Mouse (Mus musculus) spleen, adult 18-20 months (tissue): Measurements from ENCODE around the gene Sipa1l3.
A peak's percentile ranks its signal among the peaks of the same experiment; 100 is the strongest.

ENCODE experiments used
- DNase-seq, 2 experiments: peaks; one replicate each; pipeline ENCODE4 v3.0.0; 2022; ENCODE audit warnings: mixed read lengths in 2 of 2

Sipa1l3 gene

DNA sequence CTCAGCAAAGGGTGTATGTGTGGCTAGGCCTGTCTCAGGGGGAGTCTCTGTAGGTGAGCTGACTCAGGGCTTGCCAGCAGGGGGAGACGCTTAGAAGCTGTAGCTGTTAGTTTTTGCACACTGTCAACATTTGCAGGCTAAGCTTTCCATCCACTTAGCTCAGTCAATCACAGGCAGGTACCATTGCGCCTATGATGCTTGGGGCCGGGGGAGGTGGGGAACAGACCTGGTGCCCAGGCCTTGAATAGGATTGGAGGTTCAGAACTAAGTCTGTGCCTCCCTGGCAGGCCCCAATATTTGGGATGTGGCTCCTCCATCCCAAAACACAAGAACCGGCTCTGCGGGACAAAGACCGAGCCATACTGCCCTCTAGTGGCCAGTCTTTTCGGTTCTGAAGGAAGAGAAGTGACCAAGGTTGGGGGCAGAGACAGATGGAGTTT, 217.3 kb downstream of the Sipa1l3 start:
- peak in 1 of 2 experiments; percentile 58 for DNase-seq

DNA sequence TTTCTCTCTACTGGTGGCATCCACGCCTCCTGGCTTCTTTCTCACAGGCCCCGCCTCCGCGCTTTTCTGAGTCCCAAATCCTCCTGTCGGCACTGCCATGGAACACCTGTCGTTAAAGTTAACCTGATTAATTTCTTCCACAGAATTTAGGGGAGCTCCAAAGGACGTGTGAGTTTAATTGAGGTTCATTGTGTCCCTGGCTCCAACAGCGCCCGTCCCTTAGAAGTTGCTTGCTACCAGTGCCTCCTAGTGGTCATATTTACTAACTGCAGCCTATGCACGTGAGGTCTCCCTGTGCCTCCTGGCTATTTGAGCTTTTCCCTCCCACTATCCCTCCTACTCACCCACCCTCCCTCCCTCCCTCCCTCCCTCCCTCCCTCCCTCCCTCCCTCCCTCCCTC, 221.4 kb downstream of the Sipa1l3 start:
- peak in 1 of 2 experiments; percentile 46 for DNase-seq

GRCm38 (mm10) chr7:29295861-29296647, 222.4 kb downstream of the Sipa1l3 start:
- DNase-seq = no peak

DNA sequence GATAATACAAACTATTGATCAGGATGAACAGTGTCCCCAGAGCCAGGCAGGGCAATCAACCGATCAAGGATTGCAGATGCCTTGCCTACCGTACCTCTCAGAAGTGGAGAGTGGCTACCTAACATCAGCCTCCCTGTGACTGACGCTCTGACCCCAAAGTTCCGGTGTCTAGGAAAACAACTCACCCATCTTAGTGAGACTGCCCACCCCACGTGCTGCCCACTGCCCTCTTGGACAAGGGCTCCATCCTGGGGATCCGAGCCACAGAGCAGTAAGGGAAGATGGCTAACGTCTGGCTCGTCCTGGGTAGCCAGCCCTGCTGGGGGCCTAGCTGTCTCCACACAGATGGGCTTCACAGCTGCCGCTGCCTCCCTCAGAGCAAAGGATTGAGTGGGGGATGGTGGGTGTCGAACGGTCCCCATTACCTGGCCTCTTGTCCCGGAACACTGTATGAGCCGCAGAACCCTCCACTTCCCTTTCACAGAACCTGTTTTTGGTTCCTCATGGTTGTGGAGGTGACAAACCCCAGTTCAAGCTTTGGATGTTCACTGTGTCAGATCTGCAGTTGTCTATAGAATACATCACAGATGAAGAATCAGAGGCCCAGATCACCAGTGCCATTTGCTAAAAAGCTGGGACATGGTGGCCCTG, 224.2 kb downstream of the Sipa1l3 start:
- DNase-seq = no peak

- DNase-seq = no peak
Measured at GRCm38 (mm10) chr7:29293131-29294065, 225.0 kb downstream of the Sipa1l3 start.

DNA sequence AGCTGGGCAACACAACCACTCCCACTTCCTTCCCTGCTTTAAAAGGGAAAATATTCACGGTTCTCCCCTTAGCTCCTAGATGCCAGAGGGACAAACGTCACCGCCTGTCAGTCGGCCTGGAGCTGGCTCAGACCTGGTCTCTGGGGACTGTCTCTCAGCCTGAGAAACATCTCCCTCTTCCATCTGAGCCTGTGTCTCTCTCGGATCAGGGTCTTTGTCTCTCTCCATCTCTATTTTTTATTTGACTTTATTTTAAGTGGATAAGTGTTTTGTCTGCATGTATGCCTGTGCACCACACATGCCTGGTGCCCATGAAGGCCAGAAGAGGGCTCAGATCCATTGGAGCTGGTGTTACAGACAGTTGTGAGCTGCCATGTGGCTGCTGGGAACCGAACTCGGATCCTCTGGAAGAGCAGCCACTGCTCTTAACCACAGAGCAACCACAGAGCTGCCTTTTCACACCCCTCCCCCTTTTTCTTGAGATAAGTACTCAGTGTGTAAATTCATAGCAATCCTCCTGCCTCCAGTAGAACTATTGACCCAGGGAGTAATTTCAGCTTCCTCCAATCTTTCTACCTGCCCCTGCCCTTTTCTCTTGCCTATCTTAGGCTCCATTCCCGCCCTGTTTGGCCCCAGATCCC, 225.9 kb downstream of the Sipa1l3 start:
- no peak for DNase-seq

- no peak for DNase-seq
Measured at GRCm38 (mm10) chr7:29291616-29292457, 226.6 kb downstream of the Sipa1l3 start.

DNA sequence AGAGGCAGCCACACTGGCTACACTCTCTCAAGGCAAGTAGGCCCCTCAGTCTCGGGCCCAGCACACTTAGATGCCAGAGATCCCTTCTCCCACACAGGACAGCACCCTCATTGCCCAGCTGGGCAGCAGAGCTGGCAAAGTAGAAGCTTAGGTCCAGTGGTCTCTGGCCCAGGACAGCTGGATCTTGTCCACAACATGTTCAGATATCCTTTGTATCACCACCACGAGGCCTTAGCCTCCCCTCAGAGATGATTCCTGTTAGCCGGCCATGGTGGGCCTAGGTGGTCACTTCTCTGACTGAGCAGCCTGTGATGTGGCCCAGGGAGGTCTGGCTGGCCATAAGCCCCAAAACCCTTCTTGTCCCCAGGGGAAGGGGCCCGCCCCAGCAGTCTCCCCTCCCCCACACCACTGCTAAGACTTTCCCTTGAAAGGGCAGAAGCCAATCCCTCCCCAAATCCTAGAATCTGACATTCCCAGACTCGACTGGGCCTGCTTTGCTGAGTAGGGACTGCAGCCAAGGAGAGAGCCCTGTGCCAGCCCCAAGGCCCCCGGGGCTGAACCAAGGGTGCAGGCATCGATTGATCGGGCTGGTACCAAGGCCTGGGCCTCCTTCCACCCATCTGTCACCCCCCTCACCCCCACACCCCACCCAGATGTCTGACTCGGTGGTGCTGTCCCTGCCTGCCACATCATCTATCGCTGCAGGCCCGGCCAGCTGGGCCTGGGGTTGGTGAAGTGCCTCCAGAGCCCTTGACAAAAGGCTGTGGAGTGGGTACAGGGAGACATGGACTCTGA, 227.6 kb downstream of the Sipa1l3 start:
- no peak for DNase-seq

DNA sequence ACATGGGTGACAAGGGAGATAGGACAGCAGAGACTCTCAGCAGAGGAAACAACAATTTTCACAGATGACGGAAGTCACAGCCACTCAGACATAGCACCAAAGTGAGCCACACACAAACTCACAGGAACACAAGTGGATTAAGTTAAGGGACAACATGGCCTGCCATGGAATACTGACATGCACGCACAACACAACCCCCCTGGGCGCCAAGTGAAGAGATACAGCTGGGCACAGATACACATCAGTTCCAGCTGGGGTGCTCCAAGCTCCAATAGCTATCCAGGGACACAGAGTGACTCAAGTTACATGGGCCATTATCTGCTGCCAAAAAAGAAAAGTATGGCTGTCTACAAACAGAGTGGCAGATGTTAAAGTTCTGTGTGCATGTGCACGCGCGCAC, 228.6 kb downstream of the Sipa1l3 start:
- DNase-seq = no peak

DNA sequence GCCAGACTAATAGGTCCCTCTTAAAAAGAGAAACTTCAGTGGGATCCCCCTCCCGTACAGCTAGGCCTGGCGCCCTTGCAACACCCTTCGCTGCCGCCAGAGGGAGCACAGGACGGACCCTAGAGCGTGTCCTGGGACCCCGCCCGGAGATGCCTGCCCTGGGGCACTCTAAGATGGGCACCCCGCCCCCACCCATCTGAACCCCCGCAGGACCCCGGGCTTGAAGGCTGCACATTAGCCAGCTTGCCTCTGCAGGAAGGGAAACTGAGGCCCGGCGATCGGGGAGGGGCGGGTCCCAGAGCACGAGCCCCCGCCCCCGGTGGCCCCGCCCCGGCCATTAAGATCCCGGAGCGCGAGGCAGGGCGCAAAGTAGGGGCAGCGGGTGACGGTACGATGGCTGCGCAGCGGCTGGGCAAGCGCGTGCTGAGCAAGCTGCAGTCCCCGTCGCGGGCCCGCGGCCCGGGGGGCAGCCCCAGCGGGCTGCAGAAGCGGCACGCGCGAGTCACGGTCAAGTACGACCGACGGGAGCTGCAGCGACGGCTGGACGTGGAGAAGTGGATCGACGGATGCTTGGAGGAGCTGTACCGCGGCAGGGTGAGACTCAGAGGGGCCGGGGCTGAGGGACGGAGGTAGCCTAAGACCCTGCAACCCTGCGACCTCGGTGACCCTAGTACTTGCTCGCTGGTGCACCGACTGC, 229.4 kb downstream of the Sipa1l3 start, which contains the start of gene Ppp1r14a:
Ppp1r14a (plus strand) TSS at position 367 of the 697 bp plus-strand sequence.
- DNase-seq = peak; percentile 46 to 75

DNA sequence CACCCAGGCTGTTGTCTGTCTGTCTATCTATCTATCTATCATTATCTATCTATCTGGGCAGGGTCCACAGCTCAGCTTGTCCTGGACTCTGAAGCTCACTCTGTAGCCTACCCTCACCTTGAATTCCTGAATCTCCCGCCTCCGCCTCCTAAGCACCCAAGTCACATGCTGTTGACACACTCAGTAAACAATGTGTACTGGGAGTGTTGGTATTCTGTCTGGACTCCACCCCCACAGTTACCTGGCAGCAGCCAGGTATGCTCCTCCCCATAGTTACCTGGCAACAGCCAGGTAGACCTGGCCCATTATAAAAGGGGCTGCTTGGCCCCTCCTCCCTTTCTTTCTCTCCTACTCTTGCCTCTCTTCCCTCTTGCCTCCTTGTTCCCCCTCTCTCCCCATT, 230.4 kb downstream of the Sipa1l3 start:
- no peak for DNase-seq

- no peak for DNase-seq
Measured at GRCm38 (mm10) chr7:29287481-29287880, 231.0 kb downstream of the Sipa1l3 start.

DNA sequence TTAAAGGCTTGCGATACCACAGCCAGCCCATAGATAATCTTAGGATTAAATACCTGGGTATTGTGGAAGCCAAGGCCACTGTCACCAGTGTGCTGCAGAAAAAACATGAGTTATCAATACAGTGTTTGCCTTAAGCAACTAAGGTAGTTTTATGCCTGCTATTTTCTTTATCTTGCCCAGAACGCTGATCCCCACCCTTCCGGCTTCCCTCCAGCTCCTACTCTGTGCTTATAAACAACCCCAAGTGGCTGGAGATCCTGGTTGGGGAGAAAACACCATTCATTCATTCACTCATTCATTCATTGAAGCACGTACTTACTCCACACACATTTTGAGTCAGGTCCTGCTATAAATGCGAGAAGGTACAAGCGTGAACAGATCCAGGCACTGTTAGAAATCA, 233.9 kb downstream of the Sipa1l3 start:
- no peak for DNase-seq

DNA sequence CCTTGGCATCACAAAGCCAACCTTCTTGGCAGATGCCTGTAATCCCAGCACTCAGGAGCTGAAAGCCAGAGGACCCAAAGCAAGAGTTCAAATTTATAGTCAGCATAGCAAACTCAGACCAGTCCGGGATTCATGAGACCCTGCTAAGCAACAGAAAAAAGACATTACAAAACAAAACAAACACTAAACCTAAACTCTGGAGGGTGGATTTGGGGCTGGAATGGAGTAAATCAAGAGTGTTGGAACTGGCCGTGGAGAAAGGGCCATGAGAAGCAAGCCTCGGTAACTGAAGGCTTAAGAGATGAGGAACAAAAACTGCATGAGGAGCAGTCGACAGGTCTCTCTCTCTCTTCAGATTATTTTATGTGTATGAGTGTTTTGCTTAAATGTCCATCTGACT, 234.6 kb downstream of the Sipa1l3 start:
- DNase-seq = no peak

DNA sequence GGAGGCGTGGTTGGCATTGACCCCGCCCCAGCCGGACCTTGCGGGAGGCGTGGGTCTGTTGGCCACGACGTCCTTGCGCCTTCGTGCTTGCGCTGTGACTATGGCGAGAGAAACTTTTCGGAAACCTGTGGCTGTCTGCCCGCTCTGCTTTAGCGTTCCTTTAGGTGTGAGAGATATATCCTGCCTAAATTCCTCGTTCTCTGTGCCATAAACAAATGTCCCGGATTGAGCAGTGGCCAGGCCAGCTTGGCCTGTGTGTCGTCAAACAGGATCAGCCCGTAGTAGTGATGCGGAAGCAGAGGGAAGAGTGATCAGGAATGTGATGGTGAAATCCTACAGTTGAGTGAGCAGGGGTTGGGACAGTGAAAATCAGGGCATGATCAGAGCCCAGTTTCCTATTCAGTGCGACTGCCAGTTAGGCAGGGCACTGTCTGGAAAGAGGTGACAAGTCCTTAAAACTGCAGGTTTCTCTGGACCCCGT, 236.3 kb downstream of the Sipa1l3 start:
- no peak for DNase-seq

- DNase-seq = peak; percentile 65 to 78
Measured at GRCm38 (mm10) chr7:29281201-29282073, 237.0 kb downstream of the Sipa1l3 start, which contains the start of gene Spint2. Gene Spint2, minus strand, starts transcription at chr7:29281912.

DNA sequence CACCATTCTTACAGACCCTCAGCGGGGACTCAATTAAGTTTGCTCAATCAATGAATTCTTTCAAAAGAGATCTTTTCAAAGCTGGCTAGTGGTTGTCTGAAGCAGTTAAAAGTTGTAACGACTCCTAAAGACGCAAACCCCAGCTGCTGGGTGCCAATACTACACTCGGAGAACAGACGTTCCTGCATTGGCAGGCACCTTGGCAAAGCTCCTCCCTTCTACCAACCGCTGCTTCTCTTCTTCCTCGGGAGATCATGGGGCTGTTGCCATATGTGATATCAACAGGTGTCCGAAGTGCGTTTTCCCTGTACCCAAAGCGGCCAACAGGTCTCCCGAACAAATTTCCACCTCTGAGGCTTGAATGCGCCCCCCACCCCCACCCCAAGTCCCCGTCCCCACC, 237.6 kb downstream of the Sipa1l3 start:
- no peak for DNase-seq

- no peak for DNase-seq
Measured at GRCm38 (mm10) chr7:29279924-29280323, 238.5 kb downstream of the Sipa1l3 start.

GRCm38 (mm10) chr7:29279261-29279660, 239.2 kb downstream of the Sipa1l3 start:
- DNase-seq = no peak
